Mouse (Mus musculus): ENCODE measurements at regions not wholly inside any gene's neighbourhood (a gene's known extent, or its start where the extent isn't known, plus 50 kb on each side); places are given as distances from the start of the nearest gene placed in this dataset.

GRCm38 (mm10) chr13:56955358-56955757 lies 59.6 kb upstream of the Trpc7 start:
- no peak for TF ChIP-seq CTCF (IDR thresholded peaks at IDR 0.05; ENCODE audit: control insufficient read depth, insufficient read depth, insufficient replicate concordance, low read depth, low read length)
- no peak for TF ChIP-seq POLR2A (IDR thresholded peaks at IDR 0.05; ENCODE audit: control insufficient read depth, low read depth, low read length)
